Mouse (Mus musculus) limb, embryonic 14.5 days (tissue): ENCODE results near the gene En1. TPM values are rescaled to one million over a fixed set of nuclear protein-coding genes. Genes with fewer than 3 reads are reported as not detected.

Experiments used
- ATAC-seq: fragments of 200-750 bp; cut with Nextera tagmentation; 2 replicates; pipeline ENCODE4 v1.8.0; 2017; ENCODE audit warnings: low read depth, moderate number of reproducible peaks, moderate TSS enrichment; ENCODE audit not compliant: low FRiP score
- DNase-seq: peaks from one replicate; pipeline ENCODE4 v3.0.0-alpha.2; 2015; ENCODE audit warnings: low spot score
- H3K27ac ChIP-seq: fragments of 300-500 bp; sonication (generic); replicated peaks from 2 replicates; pipeline ENCODE4 v1.5.1; 2014; ENCODE audit warnings: low read depth, mild to moderate bottlenecking, low read length, moderate library complexity, mixed read lengths
- H3K27me3 ChIP-seq: fragments of 300-500 bp; sonication (generic); 2 replicates; pipeline ENCODE4 v1.6.1; 2014; ENCODE audit warnings: low read length, mixed read lengths; ENCODE audit not compliant: control insufficient read depth, insufficient read depth
- H3K36me3 ChIP-seq: fragments of 300-500 bp; sonication (generic); 2 replicates; pipeline ENCODE4 v1.6.1; 2014; ENCODE audit warnings: mild to moderate bottlenecking, low read length, moderate library complexity, mixed read lengths; ENCODE audit not compliant: control insufficient read depth, insufficient read depth
- H3K4me1 ChIP-seq: fragments of 300-500 bp; sonication (generic); 2 replicates; pipeline ENCODE4 v1.6.1; 2014; ENCODE audit warnings: antibody characterized with exemption, low read length, mixed read lengths; ENCODE audit not compliant: control insufficient read depth, insufficient read depth
- H3K4me2 ChIP-seq: fragments of 300-500 bp; sonication (generic); replicated peaks from 2 replicates; pipeline ENCODE4 v1.6.1; 2014; ENCODE audit warnings: low read depth, mild to moderate bottlenecking, low read length, moderate library complexity; ENCODE audit not compliant: severe bottlenecking
- H3K4me3 ChIP-seq: fragments of 300-500 bp; sonication (generic); replicated peaks from 2 replicates; pipeline ENCODE4 v1.5.1; 2014; ENCODE audit warnings: low read length
- H3K9ac ChIP-seq: fragments of 300-500 bp; sonication (generic); 2 replicates; pipeline ENCODE4 v1.6.1; 2014; ENCODE audit warnings: mild to moderate bottlenecking, low read depth, low read length, moderate library complexity; ENCODE audit not compliant: severe bottlenecking
- H3K9me3 ChIP-seq: fragments of 300-500 bp; sonication (generic); 2 replicates; pipeline ENCODE4 v1.6.1; 2016; ENCODE audit warnings: low read length; ENCODE audit not compliant: control insufficient read depth
- POLR2A ChIP-seq: fragments of 200-500 bp; IDR thresholded peaks from 2 replicates; pipeline ENCODE4 v1.8.0; 2012; ENCODE audit warnings: inconsistent platforms, mild to moderate bottlenecking, moderate library complexity, borderline replicate concordance; ENCODE audit not compliant: insufficient read depth, insufficient read length; ENCODE audit errors: extremely low read depth
- WGBS: fragments of 180-500 bp; shearing (Covaris S2); extraction: QIAGEN DNeasy Blood & Tissue Kit; methylation state at CpG from one replicate; pipeline ENCODE4 v1.1.7; 2014; 5-methylcytosine and 5-hydroxymethylcytosine counted together
- polyA plus RNA-seq, 2 experiments: library from polyadenylated mRNA; depleted of rRNA in 1 of 2; stranded (reverse) in 1 of 2; unstranded in 1 of 2; fragments of >200 nt; fragmentation: Nextera tagmentation in 1 of 2; extraction: Ambion mirVana in 1 of 2; gene quantifications; 2 replicates each; pipeline versions ENCODE4 v1.2.1 to v1.2.3; 2012 to 2014

Gene En1
- polyA plus RNA-seq, 2 experiments, result 3.9 to 6.4 TPM

- Histone ChIP-seq H3K27me3 (peaks cover 84% of the 10 kb centered on the region), H3K36me3 (no peaks in the 10 kb centered on the region), H3K4me3 (no peak overlapping the region), H3K9ac (no peak overlapping the region), H3K4me2 (no peak overlapping the region), H3K9me3 (no peaks in the 10 kb centered on the region), H3K4me1 (0 out of 2 replicates have a peak, but pooled peaks cover 3% of the 10 kb centered on the region), H3K27ac (no peak overlapping the region)
- no peak for TF ChIP-seq POLR2A
- DNase-seq (no peak), ATAC-seq (no peak)
- WGBS, result 5% methylated on average over 6 of the region's 6 CpGs
These were observed 7.4 kb downstream of the En1 start for GRCm38 (mm10) chr1:120609611-120610010.

GRCm38 (mm10) chr1:120613461-120614306 lies 11.5 kb downstream of the En1 start:
- 5% methylated on average over 32 of the region's 32 CpGs for WGBS
- peaks cover 98% of the 10 kb centered on the region for H3K27me3 ChIP-seq
- no peaks in the 10 kb centered on the region for H3K36me3 ChIP-seq
- H3K4me2 ChIP-seq, result no peak overlapping the region
- no peak overlapping the region for H3K9ac ChIP-seq
- no peak overlapping the region for H3K27ac ChIP-seq
- no peak for TF ChIP-seq POLR2A
- H3K4me1 ChIP-seq, result no peaks in the 10 kb centered on the region
- ATAC-seq (no peak), DNase-seq (no peak)
- no peaks in the 10 kb centered on the region for H3K9me3 ChIP-seq
- 0 out of 2 replicates have a peak overlapping the region, but pooled peaks have one; percentile 2 for H3K4me3 ChIP-seq

GRCm38 (mm10) chr1:120614307-120615100 lies 12.3 kb downstream of the En1 start:
- WGBS, result 7% methylated on average over 28 of the region's 30 CpGs
- no peaks in the 10 kb centered on the region for H3K9me3 ChIP-seq
- ATAC-seq, result no peak
- no peak for TF ChIP-seq POLR2A
- no peak overlapping the region for H3K9ac ChIP-seq
- H3K27me3 ChIP-seq, result peaks cover 98% of the 10 kb centered on the region
- no peak overlapping the region for H3K4me2 ChIP-seq
- no peaks in the 10 kb centered on the region for H3K36me3 ChIP-seq
- 0 out of 2 replicates have a peak overlapping the region, but pooled peaks have one; percentile 2 for H3K4me3 ChIP-seq
- H3K27ac ChIP-seq, result no peak overlapping the region
- DNase-seq, result no peak
- H3K4me1 ChIP-seq, result no peaks in the 10 kb centered on the region

- no peak overlapping the region for H3K9ac ChIP-seq
- ATAC-seq (no peak), DNase-seq (no peak)
- no peaks in the 10 kb centered on the region for H3K4me1 ChIP-seq
- no peak for TF ChIP-seq POLR2A
- no peak overlapping the region for H3K4me3 ChIP-seq
- H3K27me3 ChIP-seq, result peaks cover 93% of the 10 kb centered on the region
- no peaks in the 10 kb centered on the region for H3K9me3 ChIP-seq
- no peaks in the 10 kb centered on the region for H3K36me3 ChIP-seq
- no peak overlapping the region for H3K27ac ChIP-seq
- WGBS, result 10% methylated on average over 4 of the region's 4 CpGs
- H3K4me2 ChIP-seq, result no peak overlapping the region
These were observed 13.3 kb downstream of the En1 start for GRCm38 (mm10) chr1:120615521-120615920.

GRCm38 (mm10) chr1:120615927-120616326 lies 13.7 kb downstream of the En1 start:
- H3K4me3 ChIP-seq, result no peak overlapping the region
- no peak overlapping the region for H3K27ac ChIP-seq
- ATAC-seq (no peak), DNase-seq (no peak)
- H3K4me2 ChIP-seq, result no peak overlapping the region
- no peaks in the 10 kb centered on the region for H3K9me3 ChIP-seq
- no peak for TF ChIP-seq POLR2A
- peaks cover 89% of the 10 kb centered on the region for H3K27me3 ChIP-seq
- H3K36me3 ChIP-seq, result no peaks in the 10 kb centered on the region
- no peak overlapping the region for H3K9ac ChIP-seq
- H3K4me1 ChIP-seq, result no peaks in the 10 kb centered on the region
- 2% methylated on average over 9 of the region's 9 CpGs for WGBS
